Mouse (Mus musculus): Measurements from ENCODE around the gene Mical2. TPM values are rescaled to one million over a fixed set of nuclear protein-coding genes. Genes with fewer than 3 reads are reported as not detected.

The Mical2 gene
- total RNA-seq (2023): 2.4 TPM

DNA sequence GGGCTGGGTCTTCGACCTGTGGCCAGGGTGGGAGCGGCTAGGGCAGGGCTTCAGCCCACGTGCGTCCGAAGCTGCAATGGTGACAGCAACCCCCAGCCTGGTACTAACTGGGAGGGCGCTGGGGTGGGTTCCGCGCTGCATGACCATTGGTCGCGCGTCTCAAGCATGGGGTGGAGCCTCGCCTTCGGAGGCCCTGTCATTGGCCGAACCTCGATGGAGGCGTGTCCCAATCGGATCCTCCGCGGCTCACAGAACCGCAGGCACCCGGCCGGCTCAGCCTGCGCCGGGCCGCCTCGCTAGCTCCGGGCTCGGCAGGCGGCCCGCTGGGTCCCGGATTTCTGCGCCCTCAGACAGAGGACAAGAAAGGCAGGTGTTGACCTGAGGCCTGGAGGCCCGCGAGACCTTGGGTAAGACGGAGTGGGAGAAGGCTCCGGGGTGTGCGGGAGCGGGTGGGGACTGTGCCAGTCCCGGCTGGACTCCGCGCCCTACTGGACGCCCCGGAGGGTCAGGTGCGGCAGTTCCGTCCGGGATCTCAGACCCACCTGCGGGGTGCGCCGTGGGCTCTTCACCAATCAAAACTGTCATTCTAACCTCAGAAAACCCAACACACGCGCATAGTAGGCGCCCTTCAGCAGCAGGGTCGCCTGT is at the start of gene Mical2:
Gene Mical2 (plus strand): TSS at position 242 of the 648 bp plus-strand sequence.

GRCm38 (mm10) chr7:112427357-112428157 is 201.9 kb downstream of the Mical2 start, which contains the start of gene Parva:
Parva (plus strand) TSS chr7:112427505.

Other genes with a start within 250 kb of the Mical2 start
- 62.5 TPM for gene Usp47, start 202.4 kb upstream of the Mical2 start, total RNA-seq (2023)
- gene Dkk3, start 66.8 kb upstream of the Mical2 start, total RNA-seq (2023): 0.18 TPM
- 0.28 TPM for gene Parva, start 201.6 kb downstream of the Mical2 start, total RNA-seq (2023)